Mouse (Mus musculus) kidney, postnatal 4 days (tissue): Measurements from ENCODE around the gene Cdkn2c.
A peak's percentile ranks its signal among the peaks of the same experiment; 100 is the strongest.
"Not testable (repeated sequence)": the region's sequence is repeated elsewhere in the genome, so short reads cannot be mapped to it uniquely, and the experiment has no call there.

ENCODE experiments used
- DNase-seq, 2 experiments: peaks; one replicate each; pipeline ENCODE4 v3.0.0; 2021; ENCODE audit warnings: mixed read lengths in 2 of 2

Cdkn2c gene

DNA sequence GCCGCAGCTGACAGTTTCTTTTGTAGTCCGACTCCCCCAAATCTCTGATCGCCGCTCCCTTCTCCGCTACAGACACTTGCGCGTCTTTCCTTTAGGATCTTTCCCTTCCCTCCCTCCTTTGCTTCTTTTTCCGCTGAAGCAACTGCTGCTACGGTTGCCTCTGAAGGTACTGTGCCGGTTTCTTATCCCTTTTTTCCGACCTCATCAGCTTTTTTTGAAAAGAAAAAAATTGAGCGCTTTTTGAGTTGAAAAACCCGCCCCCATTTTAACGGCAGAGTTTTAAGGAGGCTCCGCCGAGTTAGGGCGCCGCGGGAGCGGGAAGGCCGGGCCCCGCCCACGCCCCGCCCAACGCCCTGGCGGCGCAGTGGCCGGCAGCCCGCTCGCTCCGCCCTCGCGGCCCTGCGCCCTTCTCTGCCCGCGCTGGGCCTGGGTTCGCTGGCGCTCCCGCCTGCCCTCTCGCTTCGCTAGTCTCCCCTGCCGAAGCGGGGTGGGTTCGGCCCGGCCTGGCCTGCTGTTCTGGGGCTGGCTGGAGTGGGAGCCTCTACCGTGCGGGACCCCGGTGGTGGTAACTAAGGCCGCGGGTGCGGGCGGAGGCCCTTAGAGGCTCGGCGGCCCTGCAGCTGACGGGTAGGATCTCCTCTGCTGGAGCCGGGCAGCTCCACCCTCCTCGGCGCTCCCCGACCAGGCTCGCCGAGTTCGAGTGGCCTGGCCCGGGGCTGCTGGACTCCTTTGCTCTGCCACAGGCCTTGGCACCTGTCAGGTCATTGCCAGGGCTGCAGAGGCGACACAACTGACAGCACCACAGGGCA, at the start of gene Cdkn2c:
TSS of gene Cdkn2c (minus strand) at position 729 of the 809 bp plus-strand sequence.
- DNase-seq = peak; percentile 89 to 94

DNA sequence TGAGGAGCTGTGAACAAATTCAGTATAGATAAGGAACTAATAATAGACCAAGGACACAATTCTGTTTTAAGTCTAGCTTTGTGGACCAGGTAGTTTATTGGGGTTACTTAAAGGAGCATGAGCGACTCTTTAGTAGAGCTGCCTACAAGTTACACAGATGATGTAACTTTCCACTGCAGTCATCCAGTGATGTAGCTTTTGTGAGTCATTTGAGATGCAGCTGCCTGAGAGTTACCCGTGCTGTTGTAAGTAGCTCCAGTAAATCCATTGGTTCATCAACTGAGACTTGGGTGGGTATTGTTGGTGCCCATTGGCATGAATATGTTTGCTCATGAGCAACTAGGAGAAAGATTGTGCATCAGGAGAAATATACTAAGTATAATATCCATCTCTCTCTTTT, 38.4 kb upstream of the Cdkn2c start:
- DNase-seq = no peak

DNA sequence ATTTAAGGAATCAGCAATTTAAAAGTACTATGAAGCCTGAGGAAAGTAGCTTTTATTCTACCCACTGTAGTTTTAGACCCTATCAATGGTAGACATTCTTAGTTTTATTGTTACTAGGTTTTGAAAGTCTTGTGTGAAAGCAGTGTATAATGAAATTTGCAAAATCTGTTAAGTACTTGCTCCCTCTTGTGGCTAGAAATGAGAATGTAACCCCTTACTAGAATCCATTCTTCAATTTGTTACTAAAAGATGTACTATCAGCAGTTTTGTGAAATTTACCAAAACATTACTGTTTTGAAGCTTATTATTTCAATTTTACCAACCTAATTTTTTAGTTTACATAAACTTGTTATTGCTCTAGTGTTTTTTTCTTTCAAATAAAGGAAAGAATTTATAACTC, 36.6 kb upstream of the Cdkn2c start:
- DNase-seq = no peak

DNA sequence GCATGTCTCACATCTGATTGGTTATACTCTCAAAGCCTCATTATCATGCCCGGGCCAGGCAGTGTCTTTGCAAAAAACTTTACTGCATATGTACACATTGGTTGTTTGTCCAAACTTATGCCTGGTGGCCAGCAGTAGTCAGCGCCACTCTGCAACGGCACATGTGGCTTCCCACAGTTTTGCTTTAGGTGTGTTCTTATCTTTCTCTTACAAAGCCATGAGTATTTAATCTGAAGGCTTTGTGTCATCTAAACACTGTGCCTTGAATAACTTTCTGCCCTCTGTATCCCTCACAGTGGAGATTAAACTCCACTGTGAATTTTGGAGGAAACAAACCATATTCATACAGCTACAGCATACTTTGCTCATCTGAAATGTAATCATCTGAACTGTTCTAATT, 33.7 kb upstream of the Cdkn2c start:
- DNase-seq = not testable (repeated sequence)

DNA sequence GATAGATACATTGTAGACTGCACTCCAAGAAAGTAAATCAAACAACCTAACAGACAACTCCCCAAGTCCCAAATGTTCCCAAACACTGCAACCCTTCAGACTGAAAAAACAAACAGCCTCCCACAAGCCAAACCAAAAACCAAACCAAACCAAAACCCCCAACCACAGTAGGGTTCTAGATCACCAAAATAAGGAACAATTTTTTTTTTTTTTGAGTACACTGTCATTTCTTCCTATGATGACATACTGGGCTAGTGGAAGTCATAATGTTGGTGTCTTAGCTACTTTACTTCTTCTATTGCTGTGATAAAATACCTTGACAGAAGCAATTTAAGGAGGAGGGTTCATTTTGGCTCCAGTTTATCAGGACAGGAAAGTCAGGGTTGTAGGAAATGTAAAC, 25.7 kb upstream of the Cdkn2c start:
- no peak for DNase-seq

DNA sequence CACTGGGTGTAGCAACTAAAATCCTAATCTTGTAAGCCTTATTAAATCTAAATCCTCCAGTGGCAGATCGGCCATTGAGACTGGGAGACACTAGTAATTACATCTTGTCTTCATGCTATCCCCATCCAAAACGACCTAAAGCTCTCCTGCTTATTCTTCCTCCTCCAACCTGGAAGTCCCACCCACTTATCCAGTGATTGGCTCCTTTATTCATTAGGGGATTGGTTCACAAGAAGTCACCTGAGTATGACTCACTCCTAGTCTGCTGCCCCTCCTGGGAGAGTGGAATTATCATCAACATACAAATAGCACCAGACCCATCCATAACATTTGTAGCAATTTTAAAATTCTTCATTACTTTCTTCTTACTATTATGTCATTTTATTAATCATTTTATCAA, 16.6 kb upstream of the Cdkn2c start:
- DNase-seq = no peak

DNA sequence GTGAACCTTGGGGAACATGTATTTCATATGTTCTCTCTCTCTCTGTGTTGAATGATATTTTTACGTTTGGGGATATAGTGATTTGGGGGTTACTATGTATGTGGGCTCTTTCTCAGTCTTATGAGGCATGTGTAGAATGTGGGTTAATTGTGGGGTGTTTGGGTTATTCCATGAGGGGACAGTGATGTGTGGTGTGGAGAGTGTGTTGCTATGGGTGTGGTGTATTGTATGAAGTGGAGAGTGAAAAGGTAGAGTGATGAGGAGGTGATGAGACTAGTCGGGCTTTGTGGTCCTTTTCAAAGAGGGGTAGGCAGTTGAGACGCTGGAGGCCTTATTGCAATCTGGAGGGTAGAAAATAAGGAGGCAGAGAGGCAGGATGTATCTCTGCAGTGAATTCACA, 10.2 kb upstream of the Cdkn2c start:
- no peak for DNase-seq

DNA sequence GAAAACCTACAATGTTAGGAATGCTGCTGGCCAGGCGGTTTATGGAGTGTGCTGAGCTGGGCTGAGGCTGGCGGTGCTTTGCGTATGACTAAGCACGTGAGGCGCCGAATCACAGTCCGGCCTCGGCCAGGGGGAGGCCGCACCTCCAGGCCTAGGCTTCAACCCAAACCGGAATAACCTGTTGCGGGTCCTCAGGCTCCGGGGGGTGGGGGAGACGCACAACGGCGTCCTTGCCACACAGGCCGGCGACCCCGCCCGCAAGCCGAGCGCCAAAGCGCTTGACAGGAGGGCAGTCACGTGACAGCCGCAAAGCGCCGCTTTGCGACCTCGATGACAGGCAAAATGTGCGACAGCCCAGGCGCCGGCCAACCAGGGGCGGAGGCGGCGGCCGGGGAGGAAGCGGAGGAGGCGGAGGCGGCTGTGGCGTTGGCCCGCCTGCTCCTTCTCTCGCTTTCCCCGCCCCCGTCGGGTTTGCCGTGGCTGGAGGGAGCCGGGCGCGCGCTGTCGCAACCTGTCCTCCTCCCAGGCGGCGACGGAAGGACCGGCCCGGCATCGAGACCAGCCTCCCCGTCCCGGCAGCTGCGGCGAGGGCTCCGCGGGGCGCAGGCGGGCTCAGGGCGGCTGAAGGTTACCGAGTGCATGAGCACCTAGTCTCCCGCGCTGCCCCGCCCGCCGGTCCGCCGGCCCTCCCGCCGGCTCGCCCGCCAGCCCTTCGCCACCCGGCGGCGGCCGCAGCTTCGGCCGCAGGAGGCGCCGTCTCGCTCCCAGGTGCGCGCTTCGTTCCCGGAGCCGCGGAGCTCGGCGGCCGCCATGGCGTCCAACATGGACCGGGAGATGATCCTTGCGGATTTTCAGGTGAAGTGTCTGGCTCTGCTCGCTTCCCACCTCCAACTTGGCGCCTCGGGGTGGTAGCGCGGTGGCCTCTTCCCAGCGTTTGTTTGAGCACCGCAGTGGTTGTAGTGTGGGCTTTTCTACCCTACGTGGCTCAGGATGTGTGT, 9.5 kb upstream of the Cdkn2c start, which contains the start of gene Faf1:
TSS of gene Faf1 (plus strand) at position 371 of the 998 bp plus-strand sequence.
- DNase-seq = peak; percentile 98 to 99

DNA sequence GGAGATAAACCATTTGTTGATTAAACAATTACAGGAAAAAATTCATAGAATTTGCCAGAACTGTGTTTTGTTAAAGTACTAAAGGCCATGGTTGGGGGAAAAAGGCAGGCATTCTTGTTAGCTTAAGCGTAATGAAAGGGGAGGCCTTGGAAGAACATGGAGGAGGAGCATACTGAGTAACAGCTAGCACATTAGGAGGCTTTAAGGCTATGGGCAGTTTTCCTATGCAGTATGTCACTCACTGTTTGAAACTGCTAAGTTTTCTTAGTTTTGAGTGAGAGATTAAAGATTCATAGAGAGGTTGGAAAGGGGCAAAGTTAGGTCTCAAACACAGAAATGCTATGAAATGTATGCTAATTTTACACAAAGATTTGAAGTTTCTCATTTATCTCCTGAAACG, 7.1 kb upstream of the Cdkn2c start:
- no peak for DNase-seq

DNA sequence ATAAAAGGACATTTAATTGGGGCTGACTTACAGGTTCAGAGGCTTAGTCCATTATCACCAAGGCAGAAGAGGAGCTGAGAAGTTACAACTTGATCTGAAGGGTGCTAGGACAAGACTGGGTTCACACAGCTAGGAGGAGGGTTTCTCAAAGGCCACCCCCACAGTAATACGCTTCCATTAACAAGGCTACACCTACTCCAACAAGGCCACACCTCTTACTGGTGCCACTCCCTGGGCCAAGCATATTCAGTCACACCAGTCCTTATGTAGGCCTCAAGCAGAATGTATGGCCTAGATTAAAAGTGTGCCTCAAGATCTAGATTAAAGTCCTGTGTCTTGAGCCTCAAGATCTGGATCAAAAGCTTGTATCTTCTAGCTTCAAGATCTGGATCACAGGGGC, 5.0 kb upstream of the Cdkn2c start:
- no peak for DNase-seq

DNA sequence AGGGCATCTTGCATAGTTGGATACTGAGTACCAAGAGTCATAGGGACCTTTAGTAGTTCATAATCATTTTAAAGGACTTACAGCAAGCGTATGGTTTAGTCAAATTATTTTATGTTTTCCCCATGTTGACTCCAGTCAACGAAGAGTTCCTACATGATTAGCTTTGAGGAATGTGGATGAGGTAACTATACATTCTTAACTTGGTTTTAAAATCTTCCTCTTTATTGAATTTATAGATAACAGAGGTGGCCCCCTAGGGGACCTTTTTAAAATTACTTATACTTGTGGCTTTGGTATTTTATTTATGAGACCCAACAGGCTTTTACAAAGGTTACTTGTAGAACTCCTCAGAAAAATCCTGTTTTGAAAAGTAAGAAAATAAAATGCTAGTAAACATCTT, 3.2 kb upstream of the Cdkn2c start:
- no peak for DNase-seq

DNA sequence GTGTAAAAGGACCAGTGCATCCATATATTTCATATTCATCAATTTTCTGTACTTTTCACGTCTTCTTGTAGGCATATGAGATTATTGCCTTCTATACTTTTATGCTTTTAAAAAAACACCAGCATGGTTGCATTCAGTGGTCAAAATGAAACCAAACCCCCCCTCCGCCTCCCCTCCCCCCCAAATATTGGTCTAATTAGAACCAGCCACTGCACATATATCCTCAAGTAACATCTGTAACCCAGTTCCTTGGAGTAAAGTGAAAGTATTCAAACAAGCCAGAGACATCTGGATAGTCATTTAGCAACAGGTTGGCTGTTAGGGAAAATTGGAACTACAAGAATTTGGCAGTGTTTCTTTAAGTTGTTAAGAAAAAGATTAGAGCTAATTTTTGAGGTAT, 529 bp upstream of the Cdkn2c start:
- DNase-seq = no peak

DNA sequence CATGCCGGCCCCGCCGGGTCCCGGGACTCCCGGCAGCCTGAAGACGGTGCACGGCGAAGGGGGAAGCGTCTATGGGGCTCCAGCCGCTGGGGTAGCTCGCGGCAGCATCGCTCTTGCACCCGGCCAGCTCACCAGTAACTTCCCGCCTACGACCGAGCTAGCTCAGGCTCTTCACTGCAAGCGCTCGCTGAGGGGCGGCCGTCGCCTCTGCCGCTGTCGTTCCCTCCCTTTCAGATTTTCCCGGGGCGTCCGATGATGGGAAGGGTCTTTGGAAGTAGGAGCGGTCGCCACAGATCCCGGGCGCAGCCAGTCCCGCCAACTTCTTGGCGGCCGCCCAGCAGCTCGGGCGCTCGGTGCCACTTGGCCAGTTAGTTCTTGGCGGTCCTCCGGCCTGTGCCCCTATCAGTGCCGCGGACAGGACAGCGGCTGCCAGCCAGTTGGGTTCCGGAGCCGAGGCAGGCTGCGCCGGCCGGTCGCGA, 968 bp downstream of the Cdkn2c start:
- peak; percentile 61 to 73 for DNase-seq

DNA sequence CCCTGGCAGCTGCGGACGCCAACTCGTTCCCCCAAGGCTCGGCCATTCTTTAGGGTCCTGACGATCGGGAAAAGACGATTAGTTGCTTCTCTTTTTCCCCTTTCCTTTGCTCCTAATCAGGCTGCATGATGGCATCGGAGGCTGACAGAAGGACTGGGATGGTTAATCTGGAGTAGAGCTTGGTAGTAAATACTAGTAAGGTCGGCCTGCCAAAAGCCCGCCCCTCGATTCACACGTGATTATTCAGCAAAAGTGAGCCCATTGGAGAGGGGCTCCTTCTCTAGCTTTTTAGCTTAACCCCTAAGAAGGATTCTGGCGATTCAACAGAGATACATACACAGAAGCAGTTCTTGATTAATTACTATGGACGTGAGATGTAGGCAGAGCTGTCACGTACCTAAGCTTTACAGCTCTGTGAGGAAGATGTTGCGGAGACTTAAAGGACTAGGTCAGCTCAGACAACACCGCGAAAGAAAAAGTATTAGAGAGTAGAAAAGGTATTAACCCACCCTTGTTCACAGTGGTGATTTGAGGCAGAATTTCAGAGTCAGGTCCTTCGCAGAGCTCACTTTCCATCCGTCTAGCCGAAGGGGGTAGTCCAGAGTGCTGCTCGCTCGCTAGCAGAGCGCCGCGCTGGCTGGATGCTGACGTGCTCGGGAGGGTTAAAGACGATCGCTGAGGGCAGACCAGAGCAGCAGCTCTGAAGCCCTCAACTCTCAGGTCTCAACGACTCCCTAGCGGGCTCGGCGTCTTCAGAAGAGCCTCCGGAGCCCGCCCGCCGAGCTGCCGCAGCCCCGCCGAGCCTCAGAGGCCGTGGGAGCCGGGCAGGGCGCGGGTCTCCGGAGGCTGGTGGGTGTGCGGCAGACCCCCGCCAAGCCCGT, 1.6 kb downstream of the Cdkn2c start:
- DNase-seq = peak; percentile 76 to 81

DNA sequence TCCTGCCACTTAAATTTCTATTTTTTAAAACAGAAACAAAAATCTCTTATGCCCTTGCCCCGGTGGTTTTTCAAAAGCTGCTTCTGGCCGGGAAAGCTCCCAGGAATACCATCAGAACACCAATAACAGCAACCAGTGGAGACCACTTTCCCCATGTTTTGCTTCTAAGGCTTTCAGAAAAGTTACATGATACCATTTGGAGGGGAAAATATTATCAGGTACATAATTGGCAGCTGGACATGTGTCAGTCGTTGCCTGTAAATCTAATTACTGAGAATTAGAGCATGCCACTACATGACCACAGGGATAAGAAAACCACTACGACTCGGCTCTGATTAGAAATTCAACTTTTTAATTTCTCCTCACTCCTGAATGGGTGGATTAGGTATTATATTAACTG, 2.9 kb downstream of the Cdkn2c start:
- DNase-seq = peak in 1 of 2 experiments; percentile 5

DNA sequence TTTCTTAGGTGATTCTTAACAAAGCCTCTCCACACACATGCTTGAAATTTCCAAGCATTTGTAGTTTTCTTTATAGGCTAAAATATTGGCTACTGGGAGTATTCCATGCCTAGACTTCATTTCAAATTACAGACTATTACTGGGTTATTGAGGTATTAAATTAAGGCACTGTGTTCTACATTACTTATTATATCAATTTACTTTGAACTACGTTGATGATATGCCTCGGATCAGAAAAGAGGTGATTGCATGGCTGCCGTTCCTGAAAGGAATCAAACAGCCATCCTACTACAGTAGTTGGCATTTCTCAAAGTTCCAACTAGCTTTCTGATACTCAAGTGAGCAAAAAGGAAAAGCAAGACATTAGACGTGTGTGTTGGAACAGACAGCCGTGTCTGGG, 4.7 kb downstream of the Cdkn2c start:
- DNase-seq = no peak

DNA sequence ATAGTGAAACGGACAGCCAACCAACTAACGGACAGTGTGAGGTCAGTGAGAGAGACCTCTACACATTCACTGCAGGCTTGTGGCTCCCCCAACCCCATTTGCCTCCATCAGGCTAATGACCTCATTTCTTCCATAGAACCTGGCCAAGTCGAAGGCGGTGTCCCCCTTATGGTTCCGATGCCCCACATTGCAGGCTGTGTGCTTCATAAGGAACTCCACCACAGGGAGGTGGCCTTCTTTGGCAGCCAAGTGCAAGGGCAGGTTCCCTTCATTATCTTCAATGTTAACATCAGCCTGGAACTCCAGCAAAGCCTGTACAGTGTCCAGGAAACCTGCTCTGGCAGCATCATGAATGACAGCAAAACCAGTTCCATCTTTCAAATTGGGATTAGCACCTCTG, 5.8 kb downstream of the Cdkn2c start:
- DNase-seq = peak in 1 of 2 experiments; percentile 8

DNA sequence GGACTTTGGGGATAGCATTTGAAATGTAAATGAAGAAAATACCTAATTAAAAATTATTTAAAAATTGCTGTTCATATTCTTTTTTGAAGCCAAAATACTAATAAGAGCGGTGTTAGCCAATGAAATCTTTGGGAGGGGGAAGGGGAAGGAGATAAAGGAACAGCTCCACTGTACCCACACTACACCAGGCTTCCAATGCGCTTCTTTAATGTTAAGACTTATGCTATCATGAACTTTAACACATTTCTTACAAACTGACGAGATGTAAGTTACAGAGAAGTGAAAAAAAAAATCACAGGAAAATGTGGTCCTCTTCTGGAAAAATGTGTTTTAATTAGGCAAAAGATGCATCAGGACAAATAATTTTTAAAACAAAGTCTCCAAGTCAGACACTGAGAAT, 6.4 kb downstream of the Cdkn2c start:
- DNase-seq = no peak

DNA sequence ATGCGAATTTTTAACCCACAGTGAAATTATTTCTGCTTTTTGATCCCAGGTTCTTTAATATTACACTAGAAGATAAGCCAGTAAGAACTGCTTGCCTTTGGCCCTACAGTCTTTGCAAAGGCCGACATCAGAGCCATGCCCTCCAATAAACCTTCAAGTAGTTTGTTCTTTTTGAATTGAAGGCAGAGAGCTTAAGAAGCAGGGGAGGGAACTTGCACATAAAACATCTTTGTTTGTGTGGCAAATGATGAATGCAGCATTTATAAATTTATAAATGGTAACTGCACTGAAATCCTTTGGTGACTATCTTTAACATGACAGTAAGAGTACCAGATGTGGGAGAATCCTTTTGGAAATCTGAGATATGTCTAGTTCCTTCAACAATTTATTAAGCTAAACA, 7.4 kb downstream of the Cdkn2c start:
- DNase-seq = no peak

DNA sequence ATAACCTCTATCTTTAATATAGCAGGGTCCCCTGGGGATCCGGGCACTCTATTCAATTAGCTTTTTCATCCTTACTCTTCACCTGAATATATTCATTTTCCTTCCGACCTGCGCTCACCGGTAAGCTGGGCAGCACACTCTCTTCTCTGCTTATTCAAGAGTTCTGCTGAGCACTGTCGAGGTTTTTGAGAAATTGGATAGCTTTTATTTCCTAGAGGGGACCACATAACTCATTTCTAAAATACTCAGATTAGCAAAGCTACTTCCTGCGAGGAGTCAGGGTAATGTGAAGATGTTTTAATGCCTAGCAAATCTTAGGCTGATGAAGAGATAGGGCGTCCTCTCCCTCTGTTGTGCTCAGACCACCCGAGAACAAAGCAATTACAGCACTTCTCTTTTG, 8.2 kb downstream of the Cdkn2c start:
- peak in 1 of 2 experiments; percentile 4 for DNase-seq

DNA sequence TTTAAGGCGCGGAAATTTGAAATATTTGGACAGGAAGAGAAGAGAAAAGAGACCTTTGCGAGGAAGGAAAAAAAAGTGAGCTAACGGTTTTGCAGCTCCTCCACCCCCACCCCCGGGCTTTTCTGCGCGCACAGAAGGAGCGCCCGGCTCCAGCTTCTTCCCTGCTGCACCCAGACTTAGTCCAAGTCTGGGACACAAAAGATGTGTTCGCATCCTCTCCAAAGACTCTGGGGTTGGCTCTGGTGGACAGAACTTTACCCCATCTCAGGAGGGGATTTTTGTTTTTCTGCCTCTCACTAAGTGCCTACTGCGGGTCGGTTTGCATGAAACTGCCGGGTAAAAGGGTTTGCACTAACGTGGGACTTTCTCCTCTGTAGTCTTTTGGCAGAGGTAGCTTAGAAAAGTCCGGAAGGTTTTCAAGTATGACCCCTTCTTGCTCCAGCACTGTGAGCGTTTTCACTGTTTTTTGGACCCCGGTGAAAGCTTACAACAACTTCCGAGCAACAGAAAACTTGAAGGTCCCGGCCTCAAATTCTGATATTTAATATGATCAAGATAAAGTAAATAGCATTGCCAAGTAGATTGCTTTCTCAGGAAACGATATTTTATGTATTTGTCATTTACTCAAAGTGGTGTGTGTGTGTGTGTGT, 9.0 kb downstream of the Cdkn2c start:
- peak; percentile 7 to 13 for DNase-seq
